Mouse (Mus musculus) lung, postnatal 25 days (tissue): ENCODE data around the gene Slc17a1.
A peak's percentile ranks its signal among the peaks of the same experiment; 100 is the strongest.

Source experiments
- DNase-seq: peaks from one replicate; pipeline ENCODE4 v3.0.0; 2022; ENCODE audit warnings: low spot score

Slc17a1 gene

DNA sequence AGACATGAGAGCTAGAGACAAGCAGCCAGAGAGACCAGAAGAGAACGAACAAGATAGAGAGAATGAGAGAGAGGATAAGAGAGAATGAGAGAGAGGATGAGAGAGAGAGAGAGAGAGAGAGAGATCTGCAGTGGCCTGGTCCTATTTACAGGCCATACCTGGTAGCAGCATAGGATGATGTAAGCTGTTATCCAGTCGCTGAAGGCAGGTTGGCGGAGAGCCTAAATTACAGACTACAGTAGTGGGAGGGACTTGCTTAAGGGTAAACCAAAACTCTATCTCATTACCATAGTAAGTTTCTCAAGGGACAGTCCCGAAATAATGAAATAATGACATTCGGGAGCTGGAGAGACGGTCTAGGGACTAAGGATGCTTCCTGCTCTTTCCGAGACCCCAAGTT lies at the start of gene Slc17a1:
Gene Slc17a1 (plus strand): TSS at position 346 of the 400 bp plus-strand sequence.
- no peak for DNase-seq

DNA sequence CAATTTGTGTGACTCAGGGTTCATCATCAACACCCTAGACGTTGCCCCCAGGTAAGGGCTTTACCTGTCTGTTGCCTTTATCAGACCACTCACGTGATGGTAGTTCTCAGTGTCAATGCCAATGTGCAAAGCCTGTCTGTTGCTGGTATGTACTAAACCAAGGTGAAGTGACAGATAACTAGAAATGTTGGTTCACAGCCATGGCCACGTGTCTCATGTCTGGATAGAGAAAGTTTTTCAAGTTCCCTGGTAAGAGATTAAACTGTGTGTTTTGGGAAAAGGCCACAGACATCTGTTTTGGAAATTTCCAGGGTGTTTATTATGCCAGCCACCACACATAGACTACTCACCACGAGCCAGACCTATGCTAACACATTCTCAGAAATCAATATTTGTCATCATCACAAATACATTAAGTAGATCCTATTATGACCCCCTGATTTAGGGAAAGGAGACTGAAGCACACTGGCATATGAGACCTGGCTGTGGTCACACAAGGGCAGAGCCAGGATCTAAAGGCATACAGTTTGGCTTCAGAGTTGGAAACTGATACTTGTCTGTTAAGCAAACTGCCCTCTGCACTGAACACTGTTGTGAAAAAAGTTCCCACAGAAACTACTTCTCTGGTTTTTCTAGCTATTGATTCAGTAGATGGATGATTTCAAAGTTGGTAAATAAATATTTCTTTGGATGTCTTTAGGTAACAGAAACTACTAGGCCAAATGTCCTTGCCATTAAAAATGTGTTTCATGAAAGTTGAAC lies 47.2 kb upstream of the Slc17a1 start:
- DNase-seq = no peak

DNA sequence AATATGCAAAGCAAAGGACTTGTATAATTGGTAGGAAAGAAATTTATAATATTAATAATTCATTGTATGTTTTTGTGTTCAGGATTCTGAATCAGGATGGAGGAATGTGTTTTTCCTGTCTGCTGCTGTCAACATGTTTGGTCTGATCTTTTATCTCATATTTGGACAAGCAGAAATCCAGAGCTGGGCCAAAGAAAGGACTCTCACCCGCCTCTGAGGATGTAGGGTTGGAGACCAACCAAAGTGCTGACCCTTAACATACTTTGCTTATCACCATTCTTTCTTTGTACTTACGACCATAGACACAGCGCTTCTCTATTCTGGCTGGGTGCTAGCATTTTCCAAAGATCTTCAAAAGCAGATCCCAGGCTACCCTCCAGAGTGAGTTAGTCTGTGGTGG lies 45.3 kb upstream of the Slc17a1 start:
- DNase-seq = no peak

DNA sequence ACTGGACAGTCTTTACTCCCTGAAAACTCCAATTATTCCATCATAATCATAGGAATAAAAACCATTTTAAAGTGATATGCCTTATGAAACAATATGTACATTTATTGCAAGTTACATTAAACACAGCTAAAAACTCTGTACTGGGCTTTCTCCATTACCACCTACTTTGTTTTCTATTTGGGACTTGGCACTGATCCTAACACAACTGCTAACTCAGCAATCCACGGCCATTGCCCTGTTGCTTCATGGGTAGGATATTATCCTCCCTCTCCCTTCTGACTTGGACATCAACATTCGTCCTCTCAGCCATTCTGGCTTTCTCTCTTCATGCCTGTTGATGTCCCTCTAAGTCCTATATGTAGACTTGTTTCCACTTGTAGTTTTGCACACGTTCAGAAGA lies 40.9 kb upstream of the Slc17a1 start:
- DNase-seq = no peak

DNA sequence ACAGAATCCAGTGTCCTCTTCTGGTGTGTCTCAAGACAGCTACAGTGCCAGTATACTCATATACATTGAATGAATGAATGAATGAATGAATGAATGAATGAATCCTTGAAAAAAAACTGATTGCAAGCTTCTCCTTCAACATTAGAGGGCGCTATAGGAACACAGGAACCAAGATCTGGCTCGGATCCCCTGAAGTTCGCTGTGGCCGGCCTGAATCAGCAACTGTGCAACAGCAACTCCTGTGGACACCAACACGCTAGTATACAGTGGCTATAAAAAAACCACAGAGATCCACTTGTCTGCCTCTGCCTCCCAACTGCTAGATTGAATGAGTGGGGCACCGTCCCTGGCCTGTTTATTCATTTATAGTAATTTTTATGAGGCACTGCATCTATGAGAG lies 34.5 kb upstream of the Slc17a1 start:
- peak; percentile 12 for DNase-seq

DNA sequence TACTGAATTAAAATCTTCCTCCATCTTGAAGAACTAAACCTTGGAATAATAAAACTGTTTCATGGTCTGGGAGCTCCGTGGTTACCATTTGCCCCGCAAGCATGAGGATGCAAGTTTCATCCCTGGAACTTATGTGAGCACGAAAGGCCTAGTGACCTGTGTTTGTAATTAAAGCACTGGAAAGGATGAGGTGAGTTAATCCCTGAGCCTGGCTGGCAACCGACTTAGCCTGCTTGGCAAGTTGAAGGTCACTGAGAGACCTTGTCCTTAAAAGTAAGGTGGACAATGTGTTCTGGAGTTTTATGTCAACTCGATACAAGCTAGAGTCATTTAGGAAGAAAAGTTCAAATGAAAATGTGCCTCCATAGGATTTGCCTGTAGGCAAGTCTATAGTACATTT lies 32.7 kb upstream of the Slc17a1 start:
- no peak for DNase-seq

DNA sequence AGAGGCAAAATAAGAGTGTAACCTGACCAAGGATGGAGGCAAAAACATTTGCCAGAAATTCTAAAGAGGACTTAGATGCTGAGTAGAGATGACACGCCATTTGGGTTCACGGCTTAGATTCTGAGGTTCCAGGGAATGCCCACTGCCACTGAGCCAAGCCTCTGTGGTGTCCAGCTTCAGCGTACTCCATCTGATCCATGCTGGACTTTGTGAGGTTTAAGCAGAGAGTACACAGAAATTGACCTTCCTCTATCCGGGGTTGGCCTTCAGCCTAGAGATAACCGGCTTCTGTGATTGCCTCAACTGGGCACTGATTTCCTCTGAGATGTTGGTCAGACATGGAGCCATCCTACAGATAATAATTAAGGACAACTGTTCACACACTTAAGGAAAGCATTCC lies 30.9 kb upstream of the Slc17a1 start:
- DNase-seq = no peak

DNA sequence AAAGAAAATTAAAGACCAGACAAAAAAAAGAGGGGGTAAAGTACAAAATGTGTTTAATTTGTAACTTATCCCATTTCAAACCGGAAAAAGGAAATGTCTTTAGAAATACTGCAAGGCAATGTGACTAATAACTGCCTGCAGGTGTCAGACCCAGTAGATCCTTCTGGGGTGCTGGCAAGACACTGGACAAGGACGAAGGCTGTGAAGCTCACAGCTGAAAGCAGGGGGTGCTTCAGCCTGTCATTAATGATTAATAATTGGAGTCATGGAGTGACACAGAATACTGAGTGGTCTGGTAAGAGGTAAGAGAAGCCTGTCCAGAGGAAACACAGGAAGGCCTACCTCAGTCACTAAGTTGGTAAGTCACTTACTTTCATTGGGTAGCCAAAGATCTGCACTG lies 28.2 kb upstream of the Slc17a1 start, which contains the start of gene Slc17a3:
Gene Slc17a3 (plus strand): TSS at position 127 of the 400 bp plus-strand sequence.
- no peak for DNase-seq

DNA sequence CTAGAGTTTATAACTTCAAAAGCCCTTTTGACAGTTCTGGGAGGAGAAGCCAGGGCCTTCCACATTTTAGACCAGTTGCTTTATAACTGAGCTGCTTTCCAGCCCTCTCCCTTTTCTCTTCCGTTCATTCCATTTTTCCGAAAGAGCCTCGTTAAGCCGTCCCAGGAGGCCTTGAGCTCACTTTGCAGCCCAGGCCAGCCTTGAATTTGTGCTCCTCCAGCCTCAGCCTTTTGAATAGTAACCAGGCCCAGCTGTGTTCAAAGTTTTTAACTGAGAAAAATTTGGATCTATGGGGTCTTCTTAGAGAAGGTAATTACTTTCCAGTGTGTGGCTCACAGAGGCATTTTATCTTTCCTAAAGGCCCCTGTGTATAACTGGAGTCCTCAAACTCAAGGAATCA lies 21.7 kb upstream of the Slc17a1 start:
- DNase-seq = no peak

DNA sequence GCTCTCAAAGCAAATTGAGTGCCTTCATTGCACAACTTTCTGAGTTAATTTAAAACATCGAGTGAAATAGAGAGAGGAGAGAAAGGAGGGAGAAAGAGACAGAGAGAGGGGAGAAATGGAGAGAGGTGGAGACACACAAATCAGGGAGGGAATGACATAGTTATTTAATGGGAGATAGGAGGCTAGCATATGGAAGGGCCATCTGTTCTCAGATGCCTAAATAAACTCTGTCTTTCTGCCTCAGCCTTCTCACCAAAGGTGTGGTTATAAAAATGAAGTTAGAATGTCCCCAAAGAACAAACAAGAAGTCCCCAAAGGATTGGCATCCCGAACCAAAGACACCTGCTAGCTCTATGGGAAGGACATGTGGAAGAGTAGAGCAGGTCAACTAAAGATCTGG lies 18.3 kb upstream of the Slc17a1 start:
- no peak for DNase-seq

DNA sequence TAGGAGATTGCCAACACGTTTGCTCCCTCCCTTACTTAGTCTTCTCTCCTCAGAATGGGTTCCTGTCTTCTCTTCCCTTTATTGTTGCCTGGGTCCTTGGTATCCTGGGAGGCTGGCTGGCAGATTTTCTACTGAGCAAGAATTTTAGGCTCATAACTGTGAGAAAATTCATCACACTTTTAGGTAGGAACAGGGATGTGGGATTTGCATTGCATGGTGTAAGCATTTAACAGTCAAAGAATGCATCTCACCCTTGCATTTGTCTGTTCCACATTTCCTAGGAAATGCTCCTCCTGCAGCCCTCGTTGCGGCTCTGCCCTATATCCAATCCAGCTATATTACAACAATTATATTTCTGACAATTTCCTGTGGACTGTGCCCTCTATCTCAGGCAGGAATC lies 11.1 kb upstream of the Slc17a1 start:
- no peak for DNase-seq

DNA sequence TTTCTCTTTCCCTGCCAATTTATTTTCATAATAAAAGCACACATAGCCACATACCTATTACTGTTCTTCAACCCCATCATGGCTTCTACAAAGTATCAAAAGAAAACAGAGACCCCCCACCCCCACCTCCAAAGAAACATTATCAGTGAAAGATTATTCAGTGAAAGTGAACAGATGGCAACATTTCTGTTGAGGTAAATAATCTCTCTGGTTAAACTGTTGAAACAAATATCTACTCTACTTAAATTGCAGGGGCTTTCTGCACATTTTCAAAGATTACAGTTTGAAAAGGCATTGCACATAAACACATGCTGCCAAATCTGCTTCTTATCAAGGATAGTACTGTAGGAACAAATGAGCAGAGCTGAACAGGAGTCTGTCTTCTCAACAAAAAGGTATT lies 5.7 kb upstream of the Slc17a1 start:
- DNase-seq = no peak

DNA sequence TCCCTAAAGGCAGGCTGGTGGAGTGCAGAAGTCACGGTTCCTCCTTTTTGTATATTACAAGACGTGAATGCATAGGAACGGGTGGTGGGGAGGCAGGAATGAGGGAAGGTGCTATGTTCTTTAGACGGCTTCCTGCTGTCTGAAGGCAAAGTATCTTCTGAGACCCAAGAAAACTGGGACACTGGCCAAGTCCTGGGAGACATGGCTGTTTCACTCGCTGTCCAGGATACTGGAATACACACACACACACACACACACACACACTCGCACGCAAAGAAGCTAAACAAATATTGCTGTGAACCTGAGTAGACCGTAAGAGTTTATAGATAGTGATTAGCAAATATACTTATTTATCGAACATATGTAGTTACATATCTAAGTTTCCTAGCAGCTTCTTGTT lies 2.8 kb upstream of the Slc17a1 start:
- DNase-seq = peak; percentile 4

DNA sequence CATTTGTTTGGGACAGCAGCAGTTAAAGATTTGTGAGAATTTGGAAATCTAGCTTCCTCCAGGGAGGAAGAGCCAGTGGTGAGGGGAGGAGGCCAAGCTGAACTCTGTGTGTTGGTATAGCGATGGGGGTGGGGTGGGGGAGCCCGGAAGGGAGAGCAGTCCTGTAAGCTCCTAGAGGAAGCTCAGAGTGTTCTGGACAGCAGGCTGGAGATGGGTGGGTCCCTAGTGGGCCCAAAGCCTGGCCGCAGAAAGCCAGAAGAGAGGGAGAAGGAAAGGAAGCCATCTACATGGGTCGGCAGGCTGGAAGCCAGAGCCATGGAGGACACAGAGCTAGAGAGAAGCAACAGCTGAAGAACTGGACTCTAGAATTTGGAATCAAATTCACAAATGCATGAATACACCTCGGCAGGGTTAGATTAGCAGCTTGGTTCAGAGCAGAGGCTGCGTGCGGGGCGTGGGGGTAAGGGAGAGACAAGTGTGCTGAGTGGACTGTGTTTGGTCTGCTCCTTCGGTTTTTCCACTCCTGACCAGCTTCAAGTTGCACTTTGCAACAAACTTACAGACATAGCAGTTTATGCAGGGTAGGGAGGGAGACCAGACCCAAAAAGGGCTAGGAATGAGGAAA lies 1.4 kb upstream of the Slc17a1 start:
- DNase-seq = no peak

DNA sequence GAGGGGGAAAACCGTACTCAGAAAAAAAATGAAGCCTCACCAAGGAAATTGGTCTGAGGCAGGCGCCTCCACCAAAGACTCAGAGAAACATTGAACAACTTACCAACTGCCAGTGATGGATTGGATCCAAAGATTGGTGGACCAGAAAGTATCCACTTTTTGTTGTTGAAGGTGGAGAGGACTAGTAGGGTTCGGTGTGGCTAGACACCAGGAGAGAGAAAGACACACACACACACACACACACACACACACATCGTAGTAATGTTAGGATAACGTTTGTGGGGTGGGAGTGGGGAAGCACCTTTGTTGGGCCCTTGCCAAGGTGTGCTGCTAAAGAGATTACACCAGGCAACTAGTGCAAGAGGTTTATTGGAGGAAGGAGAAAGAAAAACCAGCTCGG lies 550 bp upstream of the Slc17a1 start:
- DNase-seq = no peak

DNA sequence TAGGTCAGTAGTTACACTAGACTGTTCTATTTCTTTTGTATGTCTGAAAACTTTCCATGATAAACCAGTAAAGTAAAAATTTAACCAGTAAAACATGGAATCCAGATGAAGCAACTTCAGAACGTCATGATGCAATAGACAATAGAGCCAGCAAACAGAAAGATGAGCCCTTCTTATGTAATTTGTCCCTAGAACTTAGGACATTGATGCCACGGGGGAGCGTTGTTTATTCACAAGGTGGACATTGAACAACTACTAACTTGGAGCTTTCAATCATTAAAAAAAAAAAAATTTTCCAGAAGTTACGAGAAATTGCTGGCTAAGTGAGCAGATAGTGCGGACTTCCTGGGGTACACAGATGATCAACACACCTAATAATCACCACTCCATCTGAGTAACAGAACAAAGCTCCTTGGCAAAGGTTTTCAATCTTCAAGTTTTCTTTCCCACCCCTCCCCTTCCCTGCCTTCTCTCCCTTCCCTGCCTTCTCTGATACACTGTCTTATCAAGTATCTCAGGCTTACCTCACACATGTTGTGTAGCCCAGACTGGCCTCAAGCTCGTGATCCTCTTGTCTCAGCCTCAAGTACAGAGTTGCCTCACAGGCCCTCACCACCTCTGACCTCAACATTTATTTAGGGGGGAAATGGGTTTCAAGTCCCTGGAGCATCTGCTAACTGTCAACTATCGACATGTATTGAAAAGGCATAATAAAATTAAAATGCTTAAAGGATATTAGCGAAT lies 1.4 kb downstream of the Slc17a1 start:
- no peak for DNase-seq

DNA sequence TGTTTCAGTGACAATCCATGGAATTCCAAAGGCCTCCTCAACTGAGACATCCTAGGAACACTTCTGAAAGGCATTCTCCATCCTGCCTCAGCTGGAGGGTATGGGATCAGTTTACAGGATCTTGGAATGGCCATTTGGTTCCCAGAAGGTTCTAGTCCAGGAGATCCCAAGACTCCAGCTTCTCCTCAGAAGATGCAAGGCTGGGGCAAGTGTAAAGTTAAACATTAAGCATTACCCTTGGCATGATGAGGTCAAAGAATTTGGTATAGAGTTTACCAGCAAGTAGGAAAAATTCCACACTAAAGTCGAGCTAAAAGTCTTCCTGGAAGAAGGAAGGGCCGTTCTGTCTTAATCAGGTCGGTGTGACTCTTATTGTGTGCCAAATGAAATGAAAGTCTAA lies 2.4 kb downstream of the Slc17a1 start:
- no peak for DNase-seq

DNA sequence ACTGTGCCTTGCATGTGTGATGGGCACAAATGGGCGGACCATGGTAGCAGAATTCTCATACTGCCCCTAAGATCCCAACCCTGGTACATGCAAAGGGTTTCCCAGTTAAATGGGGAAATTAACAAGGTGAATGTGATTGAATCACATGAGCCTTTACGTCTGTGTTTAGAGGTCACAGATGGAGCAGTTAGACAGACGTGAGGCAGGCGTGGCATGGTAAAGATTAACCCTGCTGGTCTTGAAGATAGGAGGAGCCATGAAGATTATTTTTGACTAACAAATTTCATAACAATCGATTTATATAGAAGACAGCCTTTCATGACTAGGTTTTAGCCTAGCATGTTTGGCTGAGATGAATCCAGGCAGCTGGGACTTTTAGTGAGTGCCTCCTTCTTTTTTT lies 5.6 kb downstream of the Slc17a1 start:
- DNase-seq = no peak

DNA sequence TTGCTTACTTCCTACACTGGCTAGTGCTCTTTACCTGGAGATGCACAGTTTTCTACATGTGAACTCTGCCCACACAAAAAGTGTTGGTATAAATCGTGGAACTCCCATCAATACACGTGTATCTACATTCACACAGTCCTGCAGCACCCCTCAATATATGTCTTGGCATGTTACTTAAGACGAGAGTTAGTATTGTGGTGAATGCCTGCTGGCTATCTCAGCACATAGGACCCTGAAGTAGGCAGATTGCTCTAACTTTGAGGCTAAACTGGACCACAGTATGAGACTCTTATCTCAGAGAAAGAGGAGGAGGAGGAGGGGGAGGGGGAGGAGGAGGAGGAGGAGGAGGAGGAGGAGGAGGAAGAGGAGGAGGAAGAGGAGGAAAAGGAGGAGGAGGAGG lies 11.6 kb downstream of the Slc17a1 start:
- DNase-seq = no peak

DNA sequence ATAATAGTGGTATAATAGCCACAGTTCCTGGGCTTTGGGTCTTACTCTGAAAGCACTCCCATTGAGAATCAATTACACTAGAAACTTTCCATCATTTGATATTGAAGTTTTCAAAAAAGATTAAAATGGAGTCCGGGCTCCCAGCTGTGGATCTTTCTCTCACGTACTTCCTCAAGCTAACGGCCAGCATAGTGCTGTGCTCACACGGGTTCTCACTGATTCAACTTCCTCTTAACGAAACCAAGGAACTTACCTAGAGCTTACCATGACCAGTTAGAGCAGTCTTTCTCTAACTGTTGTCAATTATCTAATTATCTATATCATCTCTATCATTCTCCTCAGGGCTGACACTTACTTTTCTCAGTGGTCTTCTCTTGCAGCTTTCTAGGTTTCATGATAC lies 12.1 kb downstream of the Slc17a1 start:
- DNase-seq = no peak

DNA sequence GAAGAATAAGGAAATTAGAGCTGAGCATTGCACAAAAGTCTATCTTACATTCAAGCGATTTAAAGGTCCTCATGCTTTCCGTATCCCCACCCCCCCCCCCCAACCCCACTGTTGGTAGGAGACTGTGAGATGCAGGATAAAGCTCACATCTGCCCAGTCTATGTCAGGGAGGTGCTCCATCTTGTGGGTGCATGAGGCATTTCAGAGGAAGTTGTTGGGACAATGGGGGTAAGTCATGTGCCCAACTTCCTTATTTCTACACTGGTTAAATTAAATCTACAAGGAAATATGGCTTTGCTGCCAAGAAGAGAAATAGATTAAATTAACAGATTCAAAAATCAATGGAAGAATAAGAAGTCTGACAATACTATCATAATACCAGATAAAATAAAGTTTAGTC lies 18.0 kb downstream of the Slc17a1 start:
- DNase-seq = peak; percentile 10

DNA sequence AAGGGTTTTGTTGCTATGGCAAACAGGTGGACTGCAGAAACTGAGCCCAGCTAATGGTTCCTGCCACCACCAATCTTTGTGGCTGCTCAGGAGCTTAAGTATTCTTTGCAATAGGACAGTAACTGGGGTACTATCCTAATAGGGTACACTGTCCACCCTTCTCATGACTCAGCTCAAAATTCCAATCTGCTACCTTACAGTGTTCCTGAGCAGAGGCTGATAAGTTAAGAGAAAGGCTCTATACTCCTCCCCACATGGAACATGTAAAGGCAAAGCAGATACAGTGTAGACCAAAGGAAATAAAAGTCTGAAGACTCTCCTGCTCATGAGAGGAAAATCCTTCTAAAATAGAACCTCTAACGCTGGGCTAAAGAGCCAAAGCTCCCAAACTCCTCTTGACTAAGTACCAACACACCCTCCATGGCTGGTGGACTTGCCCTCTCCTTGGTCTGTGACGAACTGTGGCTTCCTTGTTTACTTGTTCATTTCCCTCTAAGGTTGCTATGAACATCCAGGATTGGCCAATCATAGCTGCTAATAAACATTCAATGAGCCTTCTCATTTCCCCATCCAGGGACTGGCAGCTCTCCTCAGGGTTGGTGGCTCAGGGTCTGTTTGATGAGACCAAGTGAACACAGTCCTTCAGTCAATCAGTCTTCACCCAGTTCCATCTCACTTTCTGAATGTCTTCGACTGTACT lies 19.6 kb downstream of the Slc17a1 start:
- DNase-seq = no peak
